Mouse (Mus musculus) lung, adult 2 months (tissue): ENCODE measurements around the gene Lsm4.

ENCODE experiments used
- CTCF ChIP-seq: fragments of 200-500 bp; IDR thresholded peaks from 2 replicates; pipeline ENCODE4 v1.5.1; 2011; ENCODE audit warnings: mild to moderate bottlenecking, low read length, control low read depth; ENCODE audit not compliant: insufficient read depth
- POLR2A ChIP-seq: fragments of 200-500 bp; IDR thresholded peaks from 2 replicates; pipeline ENCODE4 v1.6.1; 2011; ENCODE audit warnings: low read depth, mild to moderate bottlenecking, control low read depth, low read length, borderline replicate concordance; ENCODE audit errors: extremely low read depth

DNA sequence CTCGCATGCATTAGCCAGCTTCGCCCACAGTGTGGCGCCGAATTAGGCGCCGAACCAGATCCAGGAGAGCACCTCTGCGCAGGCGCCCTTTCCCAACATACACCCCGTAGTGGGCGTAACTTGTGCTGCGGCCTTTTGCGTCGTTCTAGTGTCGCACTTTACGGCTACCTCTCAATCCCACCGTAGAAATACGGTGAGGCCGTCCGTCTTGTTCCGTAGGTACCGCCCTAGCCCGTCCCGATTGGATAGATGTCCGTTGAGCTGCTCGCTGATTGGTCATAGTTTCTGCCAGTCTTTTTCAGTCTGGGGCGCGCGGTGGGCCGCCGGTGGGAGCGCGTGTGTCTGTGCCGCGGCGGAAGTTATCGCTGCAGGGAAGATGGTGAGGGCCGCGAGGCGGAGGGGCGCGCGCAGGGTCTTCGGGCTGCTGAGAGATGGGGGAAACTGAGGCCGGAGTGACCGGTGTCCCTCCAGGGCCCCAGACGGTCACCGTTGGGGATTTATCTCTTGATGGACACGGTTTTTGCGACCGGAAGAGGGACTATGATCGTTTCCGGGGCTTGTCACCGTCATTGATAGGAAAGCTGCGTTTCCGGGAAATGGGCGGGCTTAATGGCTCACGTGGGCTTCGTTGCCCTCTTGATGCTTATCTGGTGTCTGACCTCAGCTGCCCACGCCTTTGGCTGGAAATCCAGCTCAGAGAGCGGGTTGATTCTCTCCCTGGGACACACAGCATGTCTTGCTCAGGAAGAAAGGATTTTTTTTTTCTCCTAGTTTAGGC, at the start of gene Lsm4:
- peak; percentile 90; the same call in 1 of the 2 replicates for TF ChIP-seq POLR2A
- TF ChIP-seq CTCF: peak; percentile 87
